Mouse (Mus musculus): ENCODE data around the gene Mllt10. TPM values are rescaled to one million over a fixed set of nuclear protein-coding genes. Genes with fewer than 3 reads are reported as not detected.
A peak's percentile ranks its signal among the peaks of the same experiment; 100 is the strongest.

Gene Mllt10
- polyA plus RNA-seq, 1 experiment = 12.5 TPM

DNA sequence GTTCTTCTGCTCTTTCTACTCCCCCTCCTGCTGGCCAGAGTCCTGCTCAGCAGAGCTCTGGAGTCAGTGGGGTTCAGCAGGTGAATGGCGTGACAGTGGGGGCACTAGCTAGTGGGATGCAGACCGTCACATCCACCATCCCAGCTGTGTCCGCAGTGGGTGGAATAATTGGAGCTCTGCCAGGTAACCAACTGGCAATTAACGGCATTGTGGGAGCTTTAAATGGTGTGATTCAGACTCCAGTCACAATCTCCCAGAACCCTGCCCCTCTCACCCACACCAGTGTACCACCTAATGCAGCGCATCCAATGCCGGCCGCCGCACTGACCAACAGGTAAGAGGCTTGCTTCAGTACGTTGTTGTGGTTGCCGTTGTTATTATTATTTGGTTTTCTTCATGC lies 151.8 kb downstream of the Mllt10 start:
- Histone ChIP-seq H3ac (ENCODE audit: control insufficient read depth, insufficient read length) (no peak overlapping the region), H3K4me3 (no peak overlapping the region), H3K27me3 (ENCODE audit: control insufficient read depth, insufficient read depth, insufficient read length) (no peaks in the 10 kb centered on the region), H3K4me2 (ENCODE audit: low read depth) (no peak overlapping the region), H3K36me3 (ENCODE audit: control insufficient read depth, insufficient read depth) (peaks cover 46% of the 10 kb centered on the region), H3K79me2 (ENCODE audit: control insufficient read depth, insufficient read depth) (no peaks in the 10 kb centered on the region)
- no peak for TF ChIP-seq TCF3 (IDR thresholded peaks at IDR 0.05; ENCODE audit: insufficient read length, low read depth)
- peak; percentile 44 for TF ChIP-seq POLR2AphosphoS2 (IDR thresholded peaks at IDR 0.05; ENCODE audit: insufficient read length, low read depth)

GRCm38 (mm10) chr2:18208578-18208977 lies 153.5 kb downstream of the Mllt10 start:
- Histone ChIP-seq H3K27me3 (ENCODE audit: control insufficient read depth, insufficient read depth, insufficient read length) (no peaks in the 10 kb centered on the region), H3K4me2 (ENCODE audit: low read depth) (no peak overlapping the region), H3K36me3 (ENCODE audit: control insufficient read depth, insufficient read depth) (peaks cover 50% of the 10 kb centered on the region), H3K4me3 (no peak overlapping the region), H3K79me2 (ENCODE audit: control insufficient read depth, insufficient read depth) (no peaks in the 10 kb centered on the region), H3ac (ENCODE audit: control insufficient read depth, insufficient read length) (no peak overlapping the region)
- TF ChIP-seq REST (IDR thresholded peaks at IDR 0.05; ENCODE audit: insufficient read depth, insufficient read length) (no peak), TCF12 (IDR thresholded peaks at IDR 0.05; ENCODE audit: insufficient read depth, poor library complexity, severe bottlenecking) (no peak), E2F4 (IDR thresholded peaks at IDR 0.05; ENCODE audit: insufficient read depth) (no peak), MYOD1 (IDR thresholded peaks at IDR 0.05; ENCODE audit: control insufficient read depth in 1 of 3, insufficient read length in 2 of 3, low read depth in 2 of 3) (no peak), TCF3 (IDR thresholded peaks at IDR 0.05; ENCODE audit: insufficient read length, low read depth) (no peak), POLR2AphosphoS2 (IDR thresholded peaks at IDR 0.05; ENCODE audit: insufficient read length, low read depth) (no peak), USF1 (IDR thresholded peaks at IDR 0.05; ENCODE audit: low read depth) (no peak), MYOG (IDR thresholded peaks at IDR 0.05; ENCODE audit: control insufficient read depth in 1 of 3, insufficient read depth in 1 of 3, insufficient read length in 2 of 3, low read depth in 2 of 3) (no peak), POLR2A (IDR thresholded peaks at IDR 0.05; ENCODE audit: insufficient read length, low read depth) (no peak), SRF (IDR thresholded peaks at IDR 0.05; ENCODE audit: control insufficient read depth, insufficient read length, low read depth) (no peak), MAX (IDR thresholded peaks at IDR 0.05; ENCODE audit: low read depth) (no peak), CEBPB (IDR thresholded peaks at IDR 0.05; ENCODE audit: insufficient read depth, poor library complexity, severe bottlenecking) (no peak)

DNA sequence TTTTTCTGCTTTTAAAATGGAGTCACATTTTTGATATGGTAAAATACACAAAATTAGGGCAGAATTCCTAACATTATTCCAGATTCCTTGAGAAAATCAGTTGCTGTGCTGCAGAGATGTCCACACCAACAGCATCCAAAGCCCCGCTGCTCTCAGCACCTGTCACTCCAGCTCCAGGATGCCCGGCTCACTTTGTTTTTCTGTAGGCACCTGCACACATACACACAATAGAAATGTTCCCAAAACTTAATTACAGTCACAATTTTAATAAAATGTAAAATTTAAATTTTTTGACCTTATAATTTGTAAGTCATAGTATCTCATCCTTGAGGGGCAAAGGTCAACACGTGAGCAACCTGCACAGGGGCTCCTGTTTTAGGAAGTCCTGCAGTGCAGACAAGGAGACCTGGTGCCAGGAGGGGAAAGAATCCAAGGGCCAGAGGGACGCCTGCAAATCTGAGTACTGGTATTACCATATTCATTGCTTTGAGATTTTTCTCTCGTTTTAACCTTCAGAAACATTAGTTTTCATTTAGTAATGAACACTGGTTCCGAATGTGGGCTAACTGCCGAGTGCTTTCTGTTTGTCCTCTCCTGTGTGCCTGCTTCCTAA lies 154.3 kb downstream of the Mllt10 start:
- Histone ChIP-seq H3K4me3 (no peak overlapping the region), H3K4me2 (ENCODE audit: low read depth) (no peak overlapping the region), H3ac (ENCODE audit: control insufficient read depth, insufficient read length) (no peak overlapping the region), H3K79me2 (ENCODE audit: control insufficient read depth, insufficient read depth) (no peaks in the 10 kb centered on the region), H3K27me3 (ENCODE audit: control insufficient read depth, insufficient read depth, insufficient read length) (no peaks in the 10 kb centered on the region), H3K36me3 (ENCODE audit: control insufficient read depth, insufficient read depth) (peaks cover 45% of the 10 kb centered on the region)
- TF ChIP-seq USF1 (IDR thresholded peaks at IDR 0.05; ENCODE audit: low read depth) = no peak
- no peak for TF ChIP-seq POLR2A (IDR thresholded peaks at IDR 0.05; ENCODE audit: insufficient read length, low read depth)
- no peak for TF ChIP-seq TCF3 (IDR thresholded peaks at IDR 0.05; ENCODE audit: insufficient read length, low read depth)
- TF ChIP-seq MAX (IDR thresholded peaks at IDR 0.05; ENCODE audit: low read depth) = no peak
- no peak for TF ChIP-seq TCF12 (IDR thresholded peaks at IDR 0.05; ENCODE audit: insufficient read depth, poor library complexity, severe bottlenecking)
- no peak for TF ChIP-seq REST (IDR thresholded peaks at IDR 0.05; ENCODE audit: insufficient read depth, insufficient read length)
- no peak for TF ChIP-seq SRF (IDR thresholded peaks at IDR 0.05; ENCODE audit: control insufficient read depth, insufficient read length, low read depth)
- TF ChIP-seq MYOG (IDR thresholded peaks at IDR 0.05; ENCODE audit: control insufficient read depth in 1 of 3, insufficient read depth in 1 of 3, insufficient read length in 2 of 3, low read depth in 2 of 3) = no peak
- TF ChIP-seq CEBPB (IDR thresholded peaks at IDR 0.05; ENCODE audit: insufficient read depth, poor library complexity, severe bottlenecking) = no peak
- TF ChIP-seq E2F4 (IDR thresholded peaks at IDR 0.05; ENCODE audit: insufficient read depth) = no peak
- no peak for TF ChIP-seq MYOD1 (IDR thresholded peaks at IDR 0.05; ENCODE audit: control insufficient read depth in 1 of 3, insufficient read length in 2 of 3, low read depth in 2 of 3)
- no peak for TF ChIP-seq POLR2AphosphoS2 (IDR thresholded peaks at IDR 0.05; ENCODE audit: insufficient read length, low read depth)

GRCm38 (mm10) chr2:18209948-18210347 lies 154.9 kb downstream of the Mllt10 start:
- Histone ChIP-seq H3K36me3 (ENCODE audit: control insufficient read depth, insufficient read depth) (peaks cover 43% of the 10 kb centered on the region), H3ac (ENCODE audit: control insufficient read depth, insufficient read length) (no peak overlapping the region), H3K4me3 (no peak overlapping the region), H3K27me3 (ENCODE audit: control insufficient read depth, insufficient read depth, insufficient read length) (no peaks in the 10 kb centered on the region), H3K79me2 (ENCODE audit: control insufficient read depth, insufficient read depth) (no peaks in the 10 kb centered on the region), H3K4me2 (ENCODE audit: low read depth) (no peak overlapping the region)
- TF ChIP-seq REST (IDR thresholded peaks at IDR 0.05; ENCODE audit: insufficient read depth, insufficient read length) = no peak
- TF ChIP-seq SRF (IDR thresholded peaks at IDR 0.05; ENCODE audit: control insufficient read depth, insufficient read length, low read depth) = no peak
- TF ChIP-seq POLR2AphosphoS2 (IDR thresholded peaks at IDR 0.05; ENCODE audit: insufficient read length, low read depth) = no peak
- no peak for TF ChIP-seq MYOG (IDR thresholded peaks at IDR 0.05; ENCODE audit: control insufficient read depth in 1 of 3, insufficient read depth in 1 of 3, insufficient read length in 2 of 3, low read depth in 2 of 3)
- TF ChIP-seq MAX (IDR thresholded peaks at IDR 0.05; ENCODE audit: low read depth) = no peak
- TF ChIP-seq POLR2A (IDR thresholded peaks at IDR 0.05; ENCODE audit: insufficient read length, low read depth) = no peak
- TF ChIP-seq TCF12 (IDR thresholded peaks at IDR 0.05; ENCODE audit: insufficient read depth, poor library complexity, severe bottlenecking) = no peak
- TF ChIP-seq USF1 (IDR thresholded peaks at IDR 0.05; ENCODE audit: low read depth) = no peak
- TF ChIP-seq E2F4 (IDR thresholded peaks at IDR 0.05; ENCODE audit: insufficient read depth) = no peak
- no peak for TF ChIP-seq CEBPB (IDR thresholded peaks at IDR 0.05; ENCODE audit: insufficient read depth, poor library complexity, severe bottlenecking)
- no peak for TF ChIP-seq TCF3 (IDR thresholded peaks at IDR 0.05; ENCODE audit: insufficient read length, low read depth)
- no peak for TF ChIP-seq MYOD1 (IDR thresholded peaks at IDR 0.05; ENCODE audit: control insufficient read depth in 1 of 3, insufficient read length in 2 of 3, low read depth in 2 of 3)

DNA sequence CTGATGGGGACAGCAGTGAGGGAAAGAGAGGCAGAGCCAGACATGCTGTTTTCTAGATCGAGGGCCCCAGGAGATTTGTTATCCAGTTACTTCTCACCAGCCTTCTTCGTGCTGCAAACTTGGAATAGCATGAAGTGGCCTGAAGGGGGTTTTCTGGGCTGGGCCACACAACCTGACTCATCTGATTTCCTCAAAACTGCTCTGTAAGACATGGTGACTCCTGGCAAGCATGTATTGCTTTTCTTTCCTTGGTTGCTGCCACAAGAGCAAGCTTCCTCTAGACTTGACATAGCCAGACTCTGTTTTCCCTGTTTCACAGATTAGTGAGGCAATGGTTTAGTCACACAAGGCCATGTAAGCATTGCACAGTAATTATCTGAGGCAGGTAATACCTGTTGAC lies 159.0 kb downstream of the Mllt10 start:
- Histone ChIP-seq H3K27me3 (ENCODE audit: control insufficient read depth, insufficient read depth, insufficient read length) (no peaks in the 10 kb centered on the region), H3ac (ENCODE audit: control insufficient read depth, insufficient read length) (no peak overlapping the region), H3K79me2 (ENCODE audit: control insufficient read depth, insufficient read depth) (no peaks in the 10 kb centered on the region), H3K36me3 (ENCODE audit: control insufficient read depth, insufficient read depth) (peaks cover 41% of the 10 kb centered on the region), H3K4me2 (ENCODE audit: low read depth) (no peak overlapping the region), H3K4me3 (no peak overlapping the region)
- TF ChIP-seq POLR2A (IDR thresholded peaks at IDR 0.05; ENCODE audit: insufficient read length, low read depth) (no peak), MAX (IDR thresholded peaks at IDR 0.05; ENCODE audit: low read depth) (no peak), USF1 (IDR thresholded peaks at IDR 0.05; ENCODE audit: low read depth) (no peak), MYOG (IDR thresholded peaks at IDR 0.05; ENCODE audit: control insufficient read depth in 1 of 3, insufficient read depth in 1 of 3, insufficient read length in 2 of 3, low read depth in 2 of 3) (no peak), CEBPB (IDR thresholded peaks at IDR 0.05; ENCODE audit: insufficient read depth, poor library complexity, severe bottlenecking) (no peak), TCF3 (IDR thresholded peaks at IDR 0.05; ENCODE audit: insufficient read length, low read depth) (no peak), REST (IDR thresholded peaks at IDR 0.05; ENCODE audit: insufficient read depth, insufficient read length) (no peak), SRF (IDR thresholded peaks at IDR 0.05; ENCODE audit: control insufficient read depth, insufficient read length, low read depth) (no peak)

Measured in myocyte (in vitro differentiated cells).